Mouse (Mus musculus) midbrain, embryonic 16.5 days (tissue): ENCODE measurements around the gene Plp1. TPM values are rescaled to one million over a fixed set of nuclear protein-coding genes. Genes with fewer than 3 reads are reported as not detected.

ENCODE experiments used
- ATAC-seq: fragments of 200-750 bp; cut with Nextera tagmentation; 2 replicates; pipeline ENCODE4 v1.8.0; 2017; ENCODE audit warnings: moderate TSS enrichment
- H3K27ac ChIP-seq: fragments of 300-500 bp; sonication (generic); 2 replicates; pipeline ENCODE4 v1.5.1; 2014; ENCODE audit warnings: mild to moderate bottlenecking, low read length, mixed read lengths
- H3K27me3 ChIP-seq: fragments of 300-500 bp; sonication (generic); 2 replicates; pipeline ENCODE4 v1.6.1; 2014; ENCODE audit warnings: low read depth, low read length, mixed read lengths; ENCODE audit not compliant: control insufficient read depth, insufficient read depth
- H3K36me3 ChIP-seq: fragments of 300-500 bp; sonication (generic); 2 replicates; pipeline ENCODE4 v1.6.1; 2014; ENCODE audit warnings: mild to moderate bottlenecking, low read length, moderate library complexity, mixed read lengths; ENCODE audit not compliant: control insufficient read depth, insufficient read depth
- H3K4me1 ChIP-seq: fragments of 300-500 bp; sonication (generic); 2 replicates; pipeline ENCODE4 v1.6.1; 2014; ENCODE audit warnings: mild to moderate bottlenecking, low read length, mixed read lengths; ENCODE audit not compliant: control insufficient read depth, insufficient read depth
- H3K4me2 ChIP-seq: fragments of 300-500 bp; sonication (generic); 2 replicates; pipeline ENCODE4 v1.6.1; 2014; ENCODE audit warnings: mild to moderate bottlenecking, low read length, mixed read lengths
- H3K4me3 ChIP-seq: fragments of 300-500 bp; sonication (generic); 2 replicates; pipeline ENCODE4 v1.5.1; 2014; ENCODE audit warnings: low read depth, mild to moderate bottlenecking, low read length, moderate library complexity, mixed read lengths
- H3K9ac ChIP-seq: fragments of 300-500 bp; sonication (generic); 2 replicates; pipeline ENCODE4 v1.6.1; 2014; ENCODE audit warnings: low read depth, low read length, mixed read lengths
- H3K9me3 ChIP-seq: fragments of 300-500 bp; sonication (generic); replicated peaks from 2 replicates; pipeline ENCODE4 v1.6.1; 2014; ENCODE audit warnings: mild to moderate bottlenecking, low read length, mixed read lengths; ENCODE audit not compliant: control insufficient read depth, poor library complexity, severe bottlenecking
- WGBS: fragments of 180-500 bp; shearing (Covaris S2); extraction: QIAGEN DNeasy Blood & Tissue Kit; methylation state at CpG from one replicate; pipeline ENCODE4 v1.1.7; 2014; 5-methylcytosine and 5-hydroxymethylcytosine counted together
- polyA plus RNA-seq: library from polyadenylated mRNA; unstranded; fragments of >200 nt; fragmentation: Nextera tagmentation; extraction: Ambion mirVana; gene quantifications from 2 replicates; pipeline ENCODE4 v1.2.1, GENCODE M21; 2015

Gene Plp1
- polyA plus RNA-seq, 1 experiment from 2014 or later, result 13.5 TPM

GRCm38 (mm10) chrX:136825016-136825415 is 2.5 kb downstream of the Plp1 start:
- ATAC-seq, result peak; percentile 86

GRCm38 (mm10) chrX:136828610-136829009 is 6.1 kb downstream of the Plp1 start:
- Histone ChIP-seq H3K4me3 (no peak overlapping the region), H3K36me3 (no peaks in the 10 kb centered on the region), H3K27ac (no peak overlapping the region), H3K4me1 (no peaks in the 10 kb centered on the region), H3K4me2 (no peak overlapping the region), H3K9ac (no peak overlapping the region), H3K27me3 (no peaks in the 10 kb centered on the region), H3K9me3 (no peaks in the 10 kb centered on the region)
- no peak for ATAC-seq

More at GRCm38 (mm10) chrX:136825016-136825415, 2.5 kb downstream of the Plp1 start:
- 38% methylated on average over 4 of the region's 4 CpGs for WGBS
- no peak overlapping the region for H3K4me2 ChIP-seq
- no peaks in the 10 kb centered on the region for H3K4me1 ChIP-seq
- no peak overlapping the region for H3K4me3 ChIP-seq
- no peaks in the 10 kb centered on the region for H3K9me3 ChIP-seq
- H3K9ac ChIP-seq, result no peak overlapping the region
- peak overlapping the region; percentile 54 for H3K27ac ChIP-seq
- no peaks in the 10 kb centered on the region for H3K27me3 ChIP-seq
- no peaks in the 10 kb centered on the region for H3K36me3 ChIP-seq

GRCm38 (mm10) chrX:136850300-136850699 is 27.8 kb downstream of the Plp1 start:
- Histone ChIP-seq H3K4me3 (no peak overlapping the region), H3K27me3 (no peaks in the 10 kb centered on the region), H3K36me3 (no peaks in the 10 kb centered on the region), H3K9me3 (no peaks in the 10 kb centered on the region), H3K4me1 (no peaks in the 10 kb centered on the region), H3K9ac (no peak overlapping the region), H3K4me2 (no peak overlapping the region), H3K27ac (no peak overlapping the region)
- no peak for ATAC-seq
- 24% methylated on average over 3 of the region's 3 CpGs for WGBS

- H3K4me1 ChIP-seq, result no peaks in the 10 kb centered on the region
- H3K27ac ChIP-seq, result peak within 1 kb of the TSS; percentile 90
- H3K9me3 ChIP-seq, result no peaks in the 10 kb centered on the region
- H3K36me3 ChIP-seq, result no peaks in the 10 kb centered on the region
- peak within 1 kb of the TSS; percentile 79 for H3K9ac ChIP-seq
- peak within 1 kb of the TSS; percentile 63 for H3K4me3 ChIP-seq
- peak; percentile 94 for ATAC-seq
- H3K4me2 ChIP-seq, result peak within 1 kb of the TSS; percentile 54
- no peaks in the 10 kb centered on the region for H3K27me3 ChIP-seq
- 20% methylated on average over 26 of the region's 36 CpGs for WGBS
These were observed 45.9 kb downstream of the Plp1 start, which contains the start of gene Rab9b for GRCm38 (mm10) chrX:136868061-136869040. Gene Rab9b (minus strand): TSS chrX:136868755.

Other genes starting within 250 kb of the Plp1 start
- gene Tceal3, start 231.8 kb upstream of the Plp1 start, polyA plus RNA-seq, result 106 and 114 TPM in 2 replicates
- gene Tceal1, start 114.7 kb upstream of the Plp1 start, polyA plus RNA-seq, result 25.0 and 29.3 TPM in 2 replicates
- gene Morf4l2, start 79.0 kb upstream of the Plp1 start, polyA plus RNA-seq, result 612 and 639 TPM in 2 replicates
- not detected in 2 replicates for gene Glra4, start 42.5 kb upstream of the Plp1 start, polyA plus RNA-seq
- gene Rab9b, start 46.1 kb downstream of the Plp1 start, polyA plus RNA-seq, result 29.6 and 29.9 TPM in 2 replicates
- not detected in 2 replicates for gene H2bfm, start 104.7 kb downstream of the Plp1 start, polyA plus RNA-seq
- 80.7 and 96.3 TPM in 2 replicates for gene Tmsb15b2, start 152.8 kb downstream of the Plp1 start, polyA plus RNA-seq
- 6.3 and 7.0 TPM in 2 replicates for gene Tmsb15l, start 154.2 kb downstream of the Plp1 start, polyA plus RNA-seq
- 28.5 and 30.3 TPM in 2 replicates for gene Tmsb15b1, start 154.2 kb downstream of the Plp1 start, polyA plus RNA-seq
- gene Zcchc18, start 170.5 kb downstream of the Plp1 start, polyA plus RNA-seq, result 473 and 553 TPM in 2 replicates
- gene Slc25a53, start 215.6 kb downstream of the Plp1 start, polyA plus RNA-seq, result 14.5 and 14.8 TPM in 2 replicates
- 10.0 and 10.4 TPM in 2 replicates for gene Fam199x, start 226.9 kb downstream of the Plp1 start, polyA plus RNA-seq